Comparison of ENCODE assay signal across 7 mouse cellular contexts in the genomic region with DNA sequence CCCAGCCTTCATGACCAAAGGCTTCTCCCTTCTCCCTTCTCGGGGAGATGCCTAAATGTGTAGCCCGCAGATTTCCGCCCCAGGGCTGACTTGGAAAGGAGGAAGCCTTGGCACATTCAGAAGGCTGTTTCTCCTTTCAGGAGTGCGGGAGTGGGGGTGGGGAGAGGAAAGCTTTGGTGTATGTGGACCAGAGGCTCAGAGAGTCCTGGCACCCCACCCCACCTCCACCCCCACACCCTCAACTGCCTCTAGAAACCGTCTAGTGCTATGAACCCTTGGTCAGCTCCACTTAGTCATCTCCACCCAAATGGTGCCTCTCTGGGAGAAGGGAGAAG. TPM values are rescaled to one million over a fixed set of nuclear protein-coding genes. Genes with fewer than 3 reads are reported as not detected.
DNase-seq lines count a peak whose midpoint lies in the region; ATAC-seq and TF ChIP-seq lines count a peak whose summit lies in the region.

No protein-coding gene starts in this region.

- H3K4me1 ChIP-seq in lung, embryonic 14.5 days (ENCODE audit: insufficient read depth): no peaks in the 10 kb centered on the region
- H3K4me1 ChIP-seq in embryonic facial prominence, embryonic 14.5 days (ENCODE audit: control insufficient read depth, insufficient read depth, low read length): peaks cover 11% of the 10 kb centered on the region
- peaks cover 4% of the 10 kb centered on the region; the same call in 1 of the 2 replicates for H3K4me1 ChIP-seq in intestine, embryonic 14.5 days (replicated peaks; ENCODE audit: control insufficient read depth, insufficient read depth, low read length)
- peaks cover 14% of the 10 kb centered on the region; the same call in 1 of the 2 replicates for H3K4me1 ChIP-seq in midbrain, embryonic 12.5 days

- H3K36me3 ChIP-seq in lung, embryonic 14.5 days (ENCODE audit: insufficient read depth): no peaks in the 10 kb centered on the region
- no peaks in the 10 kb centered on the region for H3K36me3 ChIP-seq in embryonic facial prominence, embryonic 14.5 days (ENCODE audit: control insufficient read depth, insufficient read depth, low read length)
- no peaks in the 10 kb centered on the region for H3K36me3 ChIP-seq in intestine, embryonic 14.5 days (ENCODE audit: control insufficient read depth, insufficient read depth, low read length)
- no peaks in the 10 kb centered on the region for H3K36me3 ChIP-seq in midbrain, embryonic 12.5 days

- 14% methylated on average over 5 of the region's 5 CpGs for WGBS in lung, embryonic 14.5 days
- 18% methylated on average over 5 of the region's 5 CpGs for WGBS in embryonic facial prominence, embryonic 14.5 days
- WGBS in intestine, embryonic 14.5 days: 23% methylated on average over 5 of the region's 5 CpGs
- 14% methylated on average over 5 of the region's 5 CpGs for WGBS in midbrain, embryonic 12.5 days

- peak overlapping the region; percentile 68 for H3K4me3 ChIP-seq in lung, embryonic 14.5 days (ENCODE audit: low read depth, low read length)
- H3K4me3 ChIP-seq in embryonic facial prominence, embryonic 14.5 days (ENCODE audit: low read depth, low read length): peak overlapping the region; percentile 73
- peak overlapping the region; percentile 80 for H3K4me3 ChIP-seq in intestine, embryonic 14.5 days (ENCODE audit: low read depth, low read length)
- peak overlapping the region; percentile 76 for H3K4me3 ChIP-seq in midbrain, embryonic 12.5 days

- no peaks in the 10 kb centered on the region for H3K9me3 ChIP-seq in lung, embryonic 14.5 days (ENCODE audit: low read depth, low read length)
- H3K9me3 ChIP-seq in embryonic facial prominence, embryonic 14.5 days (ENCODE audit: control insufficient read depth, low read length): no peaks in the 10 kb centered on the region
- no peaks in the 10 kb centered on the region for H3K9me3 ChIP-seq in intestine, embryonic 14.5 days (ENCODE audit: control insufficient read depth, low read length)
- no peaks in the 10 kb centered on the region for H3K9me3 ChIP-seq in midbrain, embryonic 12.5 days

- DNase-seq in lung, embryonic 14.5 days: no peak
- DNase-seq in lung, postnatal 25 days (ENCODE audit: low spot score): no peak
- DNase-seq in embryonic facial prominence, embryonic 14.5 days (ENCODE audit: low spot score): no peak
- DNase-seq in intestine, embryonic 14.5 days (ENCODE audit: low spot score): no peak
- no peak for DNase-seq in T-cell, adult 2 months (ENCODE audit: low spot score)
- no peak for DNase-seq in adrenal gland, adult 8-10 months

- H3K27ac ChIP-seq in lung, embryonic 14.5 days (ENCODE audit: low read depth): no peak overlapping the region
- no peak overlapping the region; the same call in 1 of the 2 replicates for H3K27ac ChIP-seq in embryonic facial prominence, embryonic 14.5 days (replicated peaks; ENCODE audit: low read depth, low read length)
- H3K27ac ChIP-seq in intestine, embryonic 14.5 days (ENCODE audit: low read depth): no peak overlapping the region
- H3K27ac ChIP-seq in midbrain, embryonic 12.5 days (replicated peaks): peak overlapping the region; percentile 60

- no peak for TF ChIP-seq CTCF in lung, embryonic 14.5 days (IDR thresholded peaks at IDR 0.05; ENCODE audit: low read depth)

- peak; percentile 33; the same call in 1 of the 2 replicates for ATAC-seq in lung, embryonic 14.5 days (ENCODE audit: insufficient read depth)
- peak; percentile 10; the same call in 1 of the 2 replicates for ATAC-seq in embryonic facial prominence, embryonic 14.5 days (ENCODE audit: low read depth)
- peak; percentile 26; the same call in 1 of the 2 replicates for ATAC-seq in intestine, embryonic 14.5 days (replicated peaks; ENCODE audit: low FRiP score, low TSS enrichment, low read depth)
- ATAC-seq in midbrain, embryonic 12.5 days (ENCODE audit: low FRiP score, low read depth): no peak; the same call in none of the 2 replicates

- H3K27me3 ChIP-seq in lung, embryonic 14.5 days (ENCODE audit: insufficient read depth, low read length): no peaks in the 10 kb centered on the region
- no peaks in the 10 kb centered on the region for H3K27me3 ChIP-seq in embryonic facial prominence, embryonic 14.5 days (replicated peaks; ENCODE audit: control insufficient read depth, insufficient read depth, low read length)
- no peaks in the 10 kb centered on the region for H3K27me3 ChIP-seq in intestine, embryonic 14.5 days (replicated peaks; ENCODE audit: control insufficient read depth, insufficient read depth, low read length)
- no peaks in the 10 kb centered on the region for H3K27me3 ChIP-seq in midbrain, embryonic 12.5 days

- H3K4me2 ChIP-seq in lung, embryonic 14.5 days: peak overlapping the region; percentile 78
- H3K4me2 ChIP-seq in embryonic facial prominence, embryonic 14.5 days (ENCODE audit: low read depth, low read length): peak overlapping the region; percentile 80
- H3K4me2 ChIP-seq in intestine, embryonic 14.5 days (ENCODE audit: low read length): peak overlapping the region; percentile 74
- peak overlapping the region; percentile 73 for H3K4me2 ChIP-seq in midbrain, embryonic 12.5 days (replicated peaks)

- peak overlapping the region; percentile 76 for H3K9ac ChIP-seq in lung, embryonic 14.5 days
- H3K9ac ChIP-seq in embryonic facial prominence, embryonic 14.5 days (ENCODE audit: low read depth, low read length): peak overlapping the region; percentile 87
- H3K9ac ChIP-seq in intestine, embryonic 14.5 days (ENCODE audit: low read length): peak overlapping the region; percentile 77
- H3K9ac ChIP-seq in midbrain, embryonic 12.5 days (replicated peaks): peak overlapping the region; percentile 82

RNA-seq across cellular contexts. Expression of gene B3galnt1, which starts 0.4 kb away (rescaled TPM):
- polyA plus RNA-seq in lung, embryonic 14.5 days (2014; fragmentation: Nextera tagmentation; extraction: Ambion mirVana): 31.7 and 32.8 TPM in 2 replicates
- polyA plus RNA-seq in embryonic facial prominence, embryonic 14.5 days (2014; fragmentation: Nextera tagmentation; extraction: Ambion mirVana): 47.9 and 52.4 TPM in 2 replicates
- polyA plus RNA-seq in intestine, embryonic 14.5 days (2014; fragmentation: Nextera tagmentation; extraction: Ambion mirVana): 36.5 and 43.6 TPM in 2 replicates
- 40.1 and 42.4 TPM in 2 replicates for polyA plus RNA-seq in midbrain, embryonic 12.5 days (2016; fragmentation: Nextera tagmentation; extraction: Ambion mirVana)
- 10 to 100 TPM; 14.2 to 20.9 (median 14.5) TPM for total RNA-seq in adrenal gland, adult 8-10 months (2022)
